Mouse (Mus musculus): Measurements from ENCODE around the gene Pak3.
"Not testable (repeated sequence)": the region's sequence is repeated elsewhere in the genome, so short reads cannot be mapped to it uniquely, and the experiment has no call there.

GRCm38 (mm10) chrX:143519454-143519853 lies 1.1 kb downstream of the Pak3 start:
- TF ChIP-seq USF1 (IDR thresholded peaks at IDR 0.05; ENCODE audit: low read depth, low read length); JUND (IDR thresholded peaks at IDR 0.05; ENCODE audit: low read depth, low read length); SIN3A (IDR thresholded peaks at IDR 0.05; ENCODE audit: low read length); POLR2A (IDR thresholded peaks at IDR 0.05; ENCODE audit: control insufficient read depth in 1 of 2, insufficient read depth in 1 of 2, low read depth in 1 of 2, low read length in 2 of 2, poor library complexity in 1 of 2); GATA1 (IDR thresholded peaks at IDR 0.05; ENCODE audit: low read depth, low read length); E2F4 (IDR thresholded peaks at IDR 0.05; ENCODE audit: borderline replicate concordance, low read depth, low read length): not testable (repeated sequence)

All from MEL (cell line).